Mouse (Mus musculus): ENCODE results near the gene Fut7.

The Fut7 gene

DNA sequence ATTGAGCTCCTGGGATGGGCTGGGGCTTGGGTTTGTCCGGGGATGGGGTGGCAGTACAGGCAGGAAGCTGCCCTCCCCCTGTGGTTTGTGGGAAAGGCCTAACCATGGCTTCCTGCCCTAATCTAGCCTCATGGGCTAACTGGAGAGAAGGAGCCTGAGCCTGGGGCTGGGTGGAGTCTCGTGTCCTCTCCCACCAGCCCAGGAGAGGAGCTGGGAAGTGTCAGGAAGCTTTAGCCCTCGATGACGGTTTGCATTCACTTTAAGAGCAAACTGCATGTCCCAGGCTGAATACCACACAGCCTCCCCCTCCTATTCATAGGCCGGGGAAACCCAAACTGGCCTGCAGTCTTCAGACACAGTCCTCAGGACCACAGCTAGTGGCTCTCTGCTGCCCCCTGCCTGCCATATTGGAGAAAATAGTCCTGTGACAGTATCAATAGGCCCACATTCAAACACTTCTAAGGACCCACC is 3.7 kb downstream of the Fut7 start:
- peak; percentile 82 to 88 for DNase-seq

DNA sequence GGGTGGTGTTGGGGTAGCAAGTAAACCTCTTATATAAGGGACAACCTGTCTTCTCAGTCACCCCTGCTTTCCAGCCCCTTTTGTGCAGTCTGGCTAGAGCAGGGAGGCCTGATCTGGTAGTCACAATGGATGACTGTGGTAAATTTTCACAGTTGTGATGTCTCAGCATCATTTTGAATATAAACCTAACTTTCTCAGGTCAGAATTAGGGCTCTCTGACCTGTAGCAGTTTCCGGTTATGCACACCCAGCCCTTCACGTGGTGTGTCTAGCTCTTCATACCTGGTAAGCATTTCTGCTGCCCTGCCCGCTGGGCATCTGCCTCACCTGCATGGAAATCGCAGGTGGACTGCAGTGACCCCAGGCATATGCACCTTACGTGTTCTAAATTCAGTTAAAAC is 4.2 kb downstream of the Fut7 start:
- DNase-seq: no peak

DNA sequence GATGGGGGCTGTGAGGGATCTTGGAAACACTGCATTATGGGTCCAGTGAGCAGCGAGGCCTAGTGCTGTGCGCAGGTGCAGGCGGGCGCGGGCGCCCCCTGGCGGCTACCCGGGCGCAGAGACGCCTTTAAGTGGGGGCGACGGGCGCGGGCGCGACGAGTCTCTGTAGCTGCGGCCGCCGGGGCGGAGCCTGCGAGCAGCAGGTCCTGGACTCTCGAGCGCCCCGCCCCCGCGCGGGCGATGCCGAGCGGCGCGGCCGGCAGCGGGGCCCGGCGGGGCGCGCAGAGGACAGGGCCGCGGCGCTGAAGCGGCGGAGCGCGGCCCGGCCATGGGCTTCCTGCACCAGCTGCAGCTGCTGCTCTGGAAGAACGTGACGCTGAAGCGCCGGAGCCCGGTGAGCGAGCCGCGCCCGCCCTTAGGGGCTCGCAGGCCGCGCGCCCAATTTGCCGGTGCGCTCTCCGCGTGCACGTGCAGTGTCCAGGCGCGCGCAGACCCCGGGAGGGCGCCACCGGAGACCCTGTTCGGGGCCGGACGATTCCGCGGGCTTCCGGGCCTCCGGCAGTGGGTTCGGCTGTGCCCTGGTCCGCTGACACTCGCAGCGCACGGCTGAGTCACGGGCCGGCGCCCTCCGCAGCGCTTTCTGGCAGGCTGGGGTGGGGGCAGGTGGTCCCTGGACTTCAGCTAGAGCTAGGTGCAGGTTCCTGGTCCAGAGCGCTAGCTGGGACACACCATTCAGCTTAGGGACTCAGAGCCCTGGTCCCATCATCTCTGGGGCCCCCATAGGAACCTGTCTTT is 5.6 kb downstream of the Fut7 start, which contains the start of gene Abca2:
Gene Abca2 (plus strand): TSS at position 262 of the 795 bp plus-strand sequence.
- DNase-seq: peak; percentile 94 to 99

DNA sequence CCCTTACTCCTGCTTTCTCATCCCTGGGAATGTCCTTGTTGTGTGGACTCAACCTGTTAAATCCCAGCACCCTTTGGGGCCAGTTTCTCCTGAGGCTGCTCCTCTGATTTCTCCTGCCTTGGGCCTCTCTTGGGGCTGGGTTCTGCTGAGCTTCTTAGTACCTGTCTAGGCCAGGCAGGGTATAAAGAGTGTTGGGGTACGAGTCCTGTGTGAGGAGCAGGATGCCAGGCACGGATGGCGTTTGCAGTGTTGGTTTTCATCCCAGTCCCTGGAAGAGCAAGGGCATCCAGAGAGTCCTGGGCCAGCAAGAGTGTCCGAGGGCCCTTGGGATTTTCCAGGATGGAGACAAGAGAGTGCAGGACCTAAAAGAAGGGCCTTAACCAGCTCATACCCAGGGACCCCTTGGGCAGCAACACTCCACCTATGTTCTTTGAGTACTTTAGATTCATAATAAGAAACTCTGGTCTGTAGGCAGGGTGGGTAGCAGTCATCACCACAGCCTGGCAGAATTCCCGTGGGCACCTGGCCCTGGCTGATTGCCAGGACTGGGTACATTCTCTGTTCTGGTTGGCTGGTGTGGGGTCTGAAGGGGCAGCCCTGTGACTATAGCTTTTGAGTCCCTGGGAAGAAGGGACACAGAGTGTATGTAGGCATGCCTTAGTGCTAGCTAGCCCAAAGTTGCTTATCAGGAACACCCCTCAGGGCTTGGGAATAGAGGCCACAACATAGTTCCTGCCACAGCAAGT is 6.5 kb downstream of the Fut7 start:
- peak; percentile 65 to 78 for DNase-seq

DNA sequence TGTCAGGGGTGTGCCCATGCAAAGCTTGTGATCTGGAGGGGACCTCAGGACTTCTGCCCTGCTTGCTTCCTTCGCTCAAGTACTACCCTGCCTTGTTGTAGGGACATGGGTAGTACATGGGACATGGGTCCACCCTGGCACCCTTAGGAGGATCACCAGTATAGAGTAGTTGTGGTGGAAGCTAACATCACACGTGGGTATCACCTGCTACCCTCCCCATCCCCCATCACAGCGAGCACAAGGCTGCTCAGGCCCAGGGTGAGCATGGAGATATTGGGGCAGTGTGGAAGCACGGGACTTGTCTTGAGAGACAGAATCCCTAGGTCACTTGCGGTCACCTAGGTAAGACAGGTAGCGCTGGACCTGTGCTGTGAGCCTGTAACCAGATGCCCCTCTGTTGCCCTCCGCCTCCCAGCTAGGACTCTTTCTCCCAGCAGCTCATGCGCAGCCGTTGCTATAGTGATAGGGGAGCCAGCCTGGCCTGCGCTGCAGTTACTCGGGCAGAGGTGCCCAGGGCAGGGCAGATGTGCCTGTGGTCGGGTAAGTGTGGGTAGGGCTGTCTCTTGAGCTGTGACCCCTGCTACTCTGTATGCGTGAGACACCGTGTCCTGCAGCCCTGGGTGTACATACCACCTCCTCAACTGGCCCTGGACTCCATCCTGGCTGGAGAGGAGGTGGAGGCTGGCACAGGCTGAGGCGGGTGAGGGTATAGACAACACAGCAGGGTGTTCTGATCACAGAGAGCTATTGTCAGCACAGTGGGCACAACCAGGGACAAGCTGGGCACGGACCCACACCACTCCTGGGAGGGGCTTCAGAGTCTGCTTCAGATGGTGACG is 7.5 kb downstream of the Fut7 start:
- peak in 1 of 2 experiments; percentile 54 for DNase-seq

DNA sequence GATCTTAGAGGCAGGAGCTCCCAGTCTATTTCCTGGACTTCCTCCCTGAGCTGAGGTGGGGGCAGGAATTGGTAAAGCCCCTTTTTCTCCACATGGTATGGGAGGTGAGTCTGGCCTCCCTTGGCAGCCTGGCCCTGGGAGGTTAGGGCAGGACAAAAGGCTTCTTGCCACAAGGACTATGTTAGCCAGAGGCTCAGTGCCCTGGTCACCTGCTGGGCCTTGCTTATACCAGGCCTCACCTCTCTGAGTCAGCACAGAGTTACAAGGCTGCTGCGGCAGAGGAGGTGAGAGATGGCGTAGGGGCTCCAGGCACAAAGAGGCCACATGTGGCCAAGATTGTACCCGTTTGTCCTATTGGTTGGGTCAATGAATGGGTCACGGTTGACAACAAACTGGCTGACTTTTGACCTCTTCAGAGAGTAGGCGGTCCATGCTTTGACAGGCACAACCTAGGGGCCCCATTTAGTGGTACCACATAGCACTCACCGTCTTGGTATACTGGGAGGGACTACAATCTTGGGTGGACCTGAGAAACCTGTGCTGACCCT is 8.3 kb downstream of the Fut7 start:
- peak; percentile 51 to 52 for DNase-seq

DNA sequence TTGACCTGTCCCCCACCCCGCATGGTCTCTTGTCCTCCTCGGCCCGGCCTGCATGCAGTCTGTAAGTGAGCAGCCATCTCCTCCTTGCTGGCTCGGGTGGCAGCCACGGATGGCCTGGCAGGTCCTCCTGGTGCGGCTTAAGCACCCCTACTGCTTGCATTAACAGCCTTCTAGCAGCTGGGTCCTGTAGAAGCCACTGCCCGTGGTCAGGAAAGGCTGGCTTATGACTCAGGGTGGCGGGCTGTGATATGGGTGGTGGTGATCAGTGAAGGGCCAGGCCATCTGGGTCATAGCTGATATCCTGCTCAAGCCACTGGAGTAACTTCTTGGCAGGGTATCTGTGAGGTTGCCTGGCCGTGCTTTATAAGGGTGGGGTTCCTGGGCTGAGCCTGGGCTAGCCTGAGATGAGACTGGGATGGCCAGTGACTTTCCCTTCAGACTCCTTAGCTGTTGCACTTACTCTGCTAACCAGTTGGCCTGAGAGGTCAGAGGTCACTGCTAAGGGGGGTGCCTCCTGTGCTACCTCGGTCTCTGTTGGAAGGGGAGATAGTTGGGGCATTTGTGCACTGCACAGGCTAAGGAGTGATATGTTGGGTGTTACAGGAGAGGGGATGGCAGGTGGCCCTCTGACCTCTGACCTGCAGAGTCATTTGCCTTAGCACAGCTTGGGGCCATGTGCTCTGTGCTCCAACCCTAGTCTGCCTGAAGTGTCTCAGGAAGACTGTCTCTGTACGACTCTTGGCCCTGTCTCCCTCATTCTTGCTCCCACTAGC is 9.4 kb downstream of the Fut7 start:
- DNase-seq: no peak

DNA sequence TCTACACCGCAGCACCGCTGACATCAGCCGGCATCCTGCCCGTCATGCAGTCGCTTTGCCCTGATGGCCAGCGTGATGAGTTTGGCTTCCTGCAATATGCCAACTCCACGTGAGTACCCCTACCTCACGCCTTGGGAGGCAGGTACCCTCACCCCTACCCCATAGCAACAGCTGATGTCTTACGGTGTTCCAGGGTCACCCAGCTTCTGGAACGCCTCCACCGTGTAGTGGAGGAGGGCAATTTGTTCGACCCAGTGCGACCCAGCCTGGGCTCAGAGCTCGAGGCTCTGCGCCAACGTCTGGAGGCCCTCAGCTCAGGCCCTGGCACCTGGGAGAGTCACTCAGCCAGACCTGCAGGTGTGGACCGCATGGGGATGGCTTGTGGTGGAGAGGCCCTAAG is 10.0 kb downstream of the Fut7 start:
- DNase-seq: peak in 1 of 2 experiments; percentile 30

DNA sequence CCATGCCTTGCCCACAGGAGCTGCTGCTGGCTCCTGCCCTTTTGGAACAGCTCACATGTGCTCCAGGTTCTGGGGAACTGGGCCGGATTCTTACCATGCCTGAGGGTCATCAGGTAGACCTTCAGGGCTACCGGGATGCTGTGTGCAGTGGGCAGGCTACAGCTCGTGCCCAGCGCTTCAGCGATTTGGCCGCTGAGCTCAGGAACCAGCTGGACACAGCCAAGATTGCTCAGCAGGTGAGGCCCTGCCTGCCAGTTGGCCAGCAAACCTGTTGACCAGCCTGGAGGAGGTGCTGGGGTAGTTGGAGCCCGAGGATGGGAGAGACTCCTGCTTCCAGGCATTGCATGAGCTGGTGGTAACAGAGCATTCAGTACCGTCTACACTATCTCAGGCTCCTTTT is 11.2 kb downstream of the Fut7 start:
- peak; percentile 93 to 97 for DNase-seq

DNA sequence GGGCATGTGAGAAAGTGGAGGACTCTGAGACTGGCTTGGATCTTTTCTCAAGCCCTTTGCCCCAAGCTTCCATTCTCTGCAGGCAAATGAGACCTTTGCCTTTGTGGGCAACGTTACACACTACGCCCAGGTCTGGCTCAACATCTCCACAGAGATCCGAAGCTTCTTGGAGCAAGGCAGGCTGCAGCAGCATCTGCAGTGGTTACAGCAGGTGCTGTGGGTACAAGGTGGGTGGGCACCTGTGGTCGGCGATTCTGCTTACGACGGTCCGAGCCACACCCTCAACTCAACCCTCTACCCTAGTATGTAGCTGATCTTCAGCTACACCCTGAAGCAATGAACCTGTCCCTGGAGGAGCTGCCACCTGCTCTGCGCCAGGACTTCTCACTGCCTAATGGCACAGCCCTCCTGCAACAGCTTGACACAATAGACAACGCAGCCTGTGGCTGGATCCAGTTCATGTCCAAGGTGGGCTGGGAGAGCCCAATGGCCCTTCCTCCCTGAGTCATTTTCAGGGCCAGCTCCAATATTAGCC is 13.3 kb downstream of the Fut7 start:
- DNase-seq: peak in 1 of 2 experiments; percentile 39

DNA sequence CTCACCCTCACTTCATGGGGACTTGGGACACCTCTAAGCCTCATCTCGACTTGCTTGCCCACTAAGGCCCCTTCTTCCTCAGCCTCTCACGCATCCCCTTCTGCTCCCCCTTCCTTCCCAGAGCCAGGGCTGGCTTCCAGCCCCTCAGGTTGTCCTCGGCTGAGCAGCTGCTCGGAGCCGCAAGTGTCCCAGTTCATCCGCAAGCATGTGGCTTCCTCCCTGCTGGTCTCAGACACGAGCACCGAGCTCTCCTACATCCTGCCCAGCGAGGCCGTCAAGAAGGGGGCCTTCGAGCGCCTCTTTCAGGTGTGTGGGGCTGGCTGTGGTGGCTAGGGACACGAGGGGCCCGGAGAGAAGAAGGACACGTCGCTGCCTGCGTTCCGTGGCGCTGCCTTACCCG is 18.0 kb downstream of the Fut7 start:
- peak in 1 of 2 experiments; percentile 48 for DNase-seq

DNA sequence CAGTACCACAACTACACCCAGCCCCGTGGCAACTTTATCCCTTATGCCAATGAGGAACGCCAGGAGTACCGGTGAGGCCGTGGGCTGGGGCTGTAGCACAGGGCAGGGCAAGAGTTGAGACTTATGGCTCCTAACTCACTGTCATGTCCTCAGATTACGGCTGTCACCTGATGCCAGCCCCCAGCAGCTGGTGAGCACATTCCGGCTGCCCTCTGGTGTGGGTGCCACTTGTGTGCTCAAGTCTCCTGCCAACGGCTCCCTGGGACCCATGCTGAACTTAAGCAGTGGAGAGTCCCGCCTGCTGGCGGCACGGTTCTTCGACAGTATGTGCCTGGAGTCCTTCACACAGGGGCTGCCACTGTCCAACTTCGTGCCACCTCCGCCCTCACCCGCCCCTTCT is 19.6 kb downstream of the Fut7 start:
- no peak for DNase-seq

DNA sequence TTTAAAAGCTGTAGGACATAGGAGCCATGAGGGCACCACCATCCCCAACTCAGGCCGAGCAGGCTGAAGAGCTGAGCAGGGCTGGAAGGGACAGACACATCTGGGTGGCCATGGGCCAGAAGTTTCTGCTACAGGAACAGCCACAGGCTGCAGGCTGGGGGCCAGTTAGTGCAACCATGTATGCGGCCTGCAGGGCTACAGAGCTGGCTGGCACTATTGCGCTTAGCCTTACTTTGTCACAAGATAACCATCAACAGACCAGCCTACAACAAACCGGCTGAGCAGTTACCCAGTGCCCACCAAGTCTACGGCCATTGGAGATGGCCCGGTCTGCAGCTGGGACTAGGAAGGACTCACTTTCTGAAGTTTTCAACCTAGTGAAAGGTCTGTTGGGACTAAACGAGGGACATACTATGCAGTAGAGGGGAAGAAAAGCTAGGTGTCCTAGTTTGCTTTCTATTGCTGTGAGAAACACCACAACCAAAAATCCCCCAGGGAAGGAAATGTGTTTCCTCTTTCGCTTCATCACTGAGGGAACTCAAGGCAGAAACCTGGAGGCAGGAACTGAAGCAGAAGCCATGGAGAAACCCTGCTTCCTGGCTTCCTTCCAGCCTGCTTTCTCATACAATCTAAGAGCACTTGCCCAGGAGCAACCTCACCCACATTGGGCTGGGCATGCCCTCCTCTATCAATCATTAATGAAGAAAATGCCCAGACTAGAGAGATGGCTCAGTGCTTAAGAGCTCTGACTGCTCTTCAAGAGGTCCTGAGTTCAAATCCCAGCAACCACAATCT is 28.0 kb downstream of the Fut7 start:
- DNase-seq: no peak

DNA sequence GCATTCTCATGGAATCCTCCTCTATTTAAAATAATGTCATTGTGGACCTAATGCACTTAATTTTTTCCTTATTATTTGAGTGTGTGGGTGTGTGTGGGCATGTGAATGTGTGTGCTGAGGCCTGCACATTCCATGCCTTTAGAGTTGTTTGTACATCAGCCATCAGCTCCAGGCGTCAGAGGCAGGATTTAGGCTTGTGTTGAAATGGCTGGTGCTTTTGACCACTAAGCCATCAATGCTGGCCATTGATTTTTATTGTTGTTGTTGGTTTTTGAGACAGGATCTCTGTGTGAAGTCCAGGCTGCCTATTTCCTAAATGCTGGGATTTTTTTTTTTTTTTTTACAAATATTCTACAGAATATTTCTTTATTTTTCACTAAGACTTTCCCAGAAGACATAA is 29.9 kb downstream of the Fut7 start:
- DNase-seq: no peak

DNA sequence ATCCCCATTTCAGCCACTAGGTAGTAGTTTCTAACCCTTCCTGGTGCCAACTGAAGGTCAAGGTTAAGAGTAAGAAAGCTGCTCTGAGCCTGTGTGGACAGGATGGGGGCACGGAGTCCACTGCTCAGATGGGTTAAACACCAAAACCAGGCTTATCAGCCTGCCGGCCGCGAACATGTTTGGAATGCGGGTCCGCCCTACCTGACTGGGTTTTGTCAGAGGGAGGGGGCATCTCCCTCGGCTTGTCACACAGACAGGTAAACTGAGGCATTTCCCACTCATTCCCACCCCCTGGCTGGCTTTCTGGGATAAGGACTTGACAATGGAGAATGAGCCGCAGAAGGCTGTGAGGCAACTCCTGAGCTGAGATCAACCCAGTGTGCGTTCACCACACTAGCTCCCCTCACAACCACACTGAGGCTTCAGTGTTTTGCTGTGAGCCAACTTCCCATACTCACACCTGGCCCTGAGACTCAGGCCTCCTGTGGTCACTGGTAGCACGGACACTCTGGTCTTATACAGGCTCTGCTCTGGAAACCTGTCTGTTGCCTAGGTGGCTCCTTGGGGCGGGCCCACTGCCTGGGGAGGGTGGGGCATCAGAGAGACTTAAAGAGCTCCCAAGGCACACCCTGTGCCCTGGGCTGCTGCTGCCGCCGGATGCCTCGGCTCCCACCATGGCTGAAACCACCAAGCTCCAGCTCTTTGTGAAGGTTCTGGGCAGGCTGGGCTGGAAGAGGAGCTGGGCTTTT is 33.3 kb downstream of the Fut7 start, which contains the start of gene Clic3:
Gene Clic3 (plus strand): TSS at position 634 of the 749 bp plus-strand sequence.
- DNase-seq: peak in 1 of 2 experiments; percentile 31

DNA sequence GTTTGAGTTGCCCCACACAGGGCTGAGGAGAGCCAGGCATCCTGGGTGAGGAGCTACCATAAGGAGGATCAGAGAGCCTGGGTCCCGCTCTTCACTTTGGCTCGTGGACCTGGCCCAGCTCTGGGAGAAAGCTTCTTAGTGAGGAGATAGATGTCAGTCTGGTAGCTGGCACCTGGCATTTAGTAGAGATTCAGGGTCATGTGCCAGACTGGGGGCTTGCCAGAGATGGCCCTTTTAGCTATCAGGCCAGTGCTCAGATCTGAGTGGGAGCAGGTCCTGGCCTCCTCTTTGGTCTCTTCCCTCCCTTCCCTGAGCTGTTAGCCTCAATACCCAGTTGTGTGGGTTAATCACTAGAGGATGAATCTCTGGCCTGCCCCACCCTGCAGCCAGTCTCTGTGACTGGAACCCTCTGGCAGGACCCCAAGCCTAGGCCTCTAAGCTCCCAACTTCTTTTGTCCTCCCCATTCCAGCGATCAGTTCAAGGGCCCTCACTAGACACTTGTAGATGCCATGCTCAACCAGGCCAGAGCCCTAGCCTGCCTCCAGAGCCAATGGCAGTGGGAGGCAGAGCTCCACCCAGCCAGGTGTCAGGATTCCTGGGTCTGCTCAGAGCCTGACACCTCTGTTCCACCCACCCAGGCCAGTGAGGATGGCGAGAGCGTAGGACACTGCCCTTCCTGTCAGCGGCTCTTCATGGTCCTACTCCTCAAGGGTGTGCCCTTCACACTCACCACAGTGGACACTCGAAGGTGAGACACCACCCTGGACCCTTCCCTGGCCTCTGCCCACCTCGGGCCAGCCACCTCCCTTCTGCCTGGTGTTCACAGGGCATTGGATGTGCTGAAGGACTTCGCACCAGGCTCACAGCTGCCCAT is 34.2 kb downstream of the Fut7 start:
- DNase-seq: peak; percentile 52 to 57

DNA sequence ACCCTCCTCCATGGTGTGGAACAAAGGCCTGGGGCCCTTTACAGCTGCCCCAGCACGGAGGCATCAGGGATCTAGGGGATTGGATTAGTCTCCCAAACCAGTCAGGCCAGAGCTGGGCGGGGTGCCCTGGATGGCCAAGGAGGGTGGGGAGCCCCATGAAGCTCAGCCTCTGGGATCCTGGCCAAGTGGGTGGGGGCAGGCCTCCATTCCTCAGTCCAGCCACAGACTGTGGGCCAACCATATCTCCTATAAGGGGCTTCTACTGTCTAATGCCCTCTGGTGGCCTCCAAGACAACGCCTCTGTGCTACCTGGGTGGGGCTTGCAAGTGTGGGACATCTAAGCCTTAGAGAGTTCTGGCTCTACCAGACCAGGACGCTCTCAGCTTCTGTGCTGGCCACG is 35.8 kb downstream of the Fut7 start:
- DNase-seq: peak in 1 of 2 experiments; percentile 57

DNA sequence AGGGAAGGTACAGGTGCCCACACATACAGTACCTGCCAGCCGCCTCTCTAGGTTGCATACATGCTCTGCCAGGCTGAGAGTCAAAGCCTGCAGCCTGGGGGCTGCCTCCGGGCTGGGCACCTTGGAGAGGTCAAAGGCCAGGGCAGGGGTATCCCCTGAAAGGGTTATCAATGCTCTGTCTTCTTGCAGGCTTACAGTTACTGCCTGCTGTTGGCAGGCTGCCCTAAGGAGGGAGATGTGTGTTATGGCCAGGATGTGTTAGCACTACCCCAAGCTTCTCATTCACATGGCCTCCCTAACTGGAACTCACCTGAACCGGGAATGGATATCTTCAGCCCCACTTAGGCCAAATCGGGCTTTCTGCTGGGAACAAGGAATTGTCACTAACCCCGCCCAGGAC is 37.1 kb downstream of the Fut7 start:
- peak in 1 of 2 experiments; percentile 53 for DNase-seq

Data from cerebellum, adult 18-20 months (tissue).